Mouse (Mus musculus) cerebellum, postnatal 14 days (tissue): ENCODE results near the gene Dnase1l2.

Experiments
- DNase-seq, 2 experiments: peaks; one replicate each; pipeline ENCODE4 v3.0.0; 2021; ENCODE audit warnings: mixed read lengths in 2 of 2

Dnase1l2 gene

GRCm38 (mm10) chr17:24427170-24427557 is 15.7 kb downstream of the Dnase1l2 start:
- no peak for DNase-seq

- peak; percentile 97 for DNase-seq
These were observed 16.3 kb downstream of the Dnase1l2 start, which contains the start of gene Eci1 for GRCm38 (mm10) chr17:24426471-24427169. Gene Eci1 (plus strand): TSS chr17:24426641.

DNA sequence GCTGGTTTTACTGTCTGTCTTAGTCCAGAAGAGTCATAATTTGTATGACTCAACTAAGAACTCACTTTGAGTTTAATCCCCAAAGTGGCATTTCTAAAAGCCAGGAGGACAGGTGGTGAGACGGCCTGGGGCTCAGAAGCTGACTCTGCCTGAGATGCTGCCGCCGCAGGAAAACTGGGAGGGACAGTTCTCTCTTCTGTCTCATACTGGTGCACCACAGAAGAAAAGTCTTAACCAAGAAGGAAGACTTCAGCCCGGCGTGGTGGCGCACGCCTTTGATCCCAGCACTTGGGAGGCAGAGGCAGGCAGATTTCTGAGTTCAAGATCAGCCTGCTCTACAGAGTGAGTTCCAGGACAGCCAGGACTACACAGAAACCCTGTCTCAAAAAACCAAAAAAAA is 17.0 kb downstream of the Dnase1l2 start:
- peak; percentile 26 to 39 for DNase-seq

- DNase-seq: peak in 1 of 2 experiments; percentile 42
These were observed 17.6 kb downstream of the Dnase1l2 start for GRCm38 (mm10) chr17:24425326-24425725.

- no peak for DNase-seq
These were observed 18.4 kb downstream of the Dnase1l2 start for GRCm38 (mm10) chr17:24424489-24424888.

GRCm38 (mm10) chr17:24423114-24423513 is 19.8 kb downstream of the Dnase1l2 start:
- DNase-seq: no peak

- DNase-seq: no peak
These were observed 26.8 kb downstream of the Dnase1l2 start for GRCm38 (mm10) chr17:24416051-24416652.

- no peak for DNase-seq
These were observed 27.9 kb downstream of the Dnase1l2 start for GRCm38 (mm10) chr17:24415011-24415410.

DNA sequence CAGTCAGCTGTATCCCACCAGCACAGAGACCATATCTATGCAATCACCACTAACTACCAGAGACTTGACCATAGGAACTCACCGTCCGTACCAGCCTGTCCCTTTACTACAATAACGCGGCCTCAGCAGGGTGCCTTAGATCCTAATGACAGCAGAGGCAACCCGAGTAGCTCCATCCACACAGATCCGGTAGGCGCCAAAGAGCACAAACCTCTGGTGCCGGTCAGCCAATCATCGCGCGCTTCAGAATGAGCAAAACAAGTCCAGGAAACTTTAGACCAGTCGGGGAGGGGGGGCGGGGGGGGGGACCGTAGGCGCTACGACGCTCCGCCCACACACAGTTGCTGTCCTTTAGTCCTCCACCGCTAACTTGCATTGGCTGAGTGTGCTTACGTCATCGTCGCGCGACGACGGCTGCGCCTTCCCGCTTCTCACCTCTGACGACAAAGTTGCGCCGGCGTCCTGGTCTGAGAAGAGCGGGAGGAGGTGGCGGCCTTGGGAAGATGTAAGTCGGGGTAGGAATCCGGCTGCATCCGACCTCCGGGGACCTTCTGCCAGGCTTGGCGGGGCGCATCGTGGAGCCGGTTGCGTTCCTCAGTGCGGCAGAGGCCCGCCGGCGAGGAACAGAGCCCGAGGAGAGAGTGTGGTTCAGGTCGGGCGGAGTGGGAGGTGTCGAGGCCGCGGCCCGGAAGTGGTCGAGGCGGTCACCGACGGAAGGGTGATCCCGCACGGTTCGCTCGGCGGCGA is 28.5 kb downstream of the Dnase1l2 start, which contains the start of gene Rnps1:
Gene Rnps1, plus strand, starts transcription at position 336 of the 747 bp plus-strand sequence.
- DNase-seq: peak; percentile 97

DNA sequence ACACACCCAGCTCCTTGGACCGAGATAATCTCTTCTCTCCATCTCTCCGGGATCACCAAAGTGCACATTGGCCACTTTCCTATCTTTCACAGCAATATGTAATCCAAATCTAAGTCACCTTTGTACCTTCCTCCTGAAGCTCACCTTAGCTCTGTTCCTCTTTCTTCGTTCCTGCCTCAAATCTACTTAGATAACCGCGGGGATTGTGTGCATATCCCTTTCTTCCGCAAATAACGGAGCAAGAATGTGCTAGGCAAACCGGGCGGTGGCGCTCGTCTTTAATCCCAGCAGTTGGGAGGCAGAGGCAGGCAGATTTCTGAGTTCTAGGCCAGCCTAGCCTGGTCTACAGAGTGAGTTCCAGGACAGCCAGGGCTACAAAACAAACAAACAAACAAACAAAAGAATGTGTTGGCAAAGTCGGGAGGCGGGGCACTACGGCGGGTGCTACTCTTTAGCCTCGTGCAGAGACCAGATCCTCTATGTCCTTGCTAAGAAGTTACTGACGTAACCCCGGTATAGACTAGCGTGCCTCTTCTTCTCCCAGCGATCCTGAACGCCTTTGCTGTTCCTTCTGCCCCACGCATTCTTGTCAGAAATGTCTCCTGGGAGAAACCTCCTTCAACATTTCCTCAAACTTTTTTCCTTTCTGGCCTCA is 29.2 kb downstream of the Dnase1l2 start:
- peak in 1 of 2 experiments; percentile 33 for DNase-seq

DNA sequence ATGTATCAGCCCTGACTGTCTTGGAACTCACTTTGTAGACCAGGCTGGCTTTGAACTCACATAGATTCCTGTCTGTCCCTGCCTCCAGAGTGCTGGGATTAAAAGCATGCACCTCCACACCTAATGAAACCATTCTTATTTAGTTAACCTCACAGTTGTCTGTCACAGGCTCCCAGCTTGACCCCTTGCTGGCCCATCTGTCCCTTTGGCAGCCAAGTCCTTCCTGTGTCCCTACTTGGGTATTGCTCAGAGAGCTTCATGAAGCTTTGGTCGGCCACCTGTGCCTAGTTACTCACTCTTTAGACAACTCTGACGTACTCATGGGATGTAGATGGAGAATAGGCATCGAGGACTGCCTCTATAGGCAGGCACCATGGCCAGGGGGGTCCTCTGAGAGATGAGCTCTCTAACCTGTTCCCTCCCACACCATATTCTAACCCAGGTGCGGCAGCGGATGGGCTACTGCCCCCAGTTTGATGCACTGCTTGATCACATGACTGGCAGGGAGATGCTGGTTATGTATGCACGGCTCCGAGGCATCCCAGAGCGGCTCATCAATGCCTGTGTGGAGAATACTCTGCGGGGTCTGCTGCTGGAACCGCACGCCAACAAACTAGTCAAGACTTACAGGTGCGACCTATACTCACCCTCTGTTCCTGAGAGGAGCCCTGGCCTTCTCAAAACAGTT is 35.6 kb downstream of the Dnase1l2 start:
- DNase-seq: peak; percentile 58 to 72

DNA sequence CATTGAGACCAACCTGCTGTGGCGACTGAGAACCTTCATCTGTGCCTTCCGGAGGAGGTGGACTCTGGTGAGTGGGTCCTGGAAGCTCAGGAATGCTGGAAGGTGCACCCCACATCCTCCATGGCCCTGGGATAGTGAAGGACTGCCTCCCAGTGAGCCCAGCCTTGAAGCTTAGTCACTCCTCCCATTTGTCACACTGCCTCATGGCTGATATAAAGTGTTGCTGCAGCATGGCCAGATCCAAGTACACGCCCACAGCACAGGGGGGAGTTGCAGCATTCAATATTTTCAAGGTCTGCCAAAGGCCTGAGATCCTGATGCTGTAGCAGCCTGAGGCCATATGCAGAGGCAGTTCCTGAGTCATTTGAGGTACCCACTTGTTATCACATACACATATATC is 40.5 kb downstream of the Dnase1l2 start:
- no peak for DNase-seq

GRCm38 (mm10) chr17:24394456-24394855 is 48.4 kb downstream of the Dnase1l2 start:
- peak in 1 of 2 experiments; percentile 24 for DNase-seq

DNA sequence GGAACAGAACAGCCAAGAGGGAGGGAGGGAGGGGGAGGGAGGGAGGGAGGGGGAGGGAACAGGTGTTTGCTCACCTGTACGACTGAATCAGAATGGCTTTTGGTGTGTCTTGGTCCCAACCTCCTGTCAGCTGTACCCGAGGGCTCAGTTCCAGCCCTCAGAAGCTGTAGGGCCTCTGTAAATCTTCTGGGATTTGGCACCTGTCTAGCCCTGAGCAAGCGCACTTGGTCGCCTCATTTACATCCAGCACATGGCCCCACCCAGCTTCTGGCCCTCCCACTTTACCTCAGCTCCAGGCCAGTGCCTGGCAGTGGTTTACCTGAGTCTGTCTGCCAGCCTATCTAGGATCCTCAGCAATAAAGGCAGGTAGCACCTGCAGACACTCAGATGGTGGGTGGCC is 49.4 kb downstream of the Dnase1l2 start:
- DNase-seq: no peak

DNA sequence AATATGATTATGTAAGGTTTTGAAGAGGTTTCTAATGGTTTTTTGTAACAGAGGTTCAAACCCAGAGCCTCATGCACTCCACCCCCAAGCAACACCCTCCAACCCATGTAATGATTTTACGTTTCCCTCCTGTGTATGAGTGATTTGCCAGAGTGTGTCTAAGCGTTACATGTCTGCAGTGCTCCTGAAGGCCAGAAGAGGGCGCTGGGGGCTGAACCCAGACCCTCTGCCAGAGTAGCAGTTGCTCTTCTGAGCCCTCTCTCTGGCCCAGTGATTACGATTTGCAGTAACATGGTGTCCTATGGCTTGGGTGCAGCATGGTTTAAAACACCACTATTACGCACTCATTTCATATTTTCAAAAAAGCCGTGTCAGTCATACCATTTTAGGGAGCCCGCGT is 51.8 kb downstream of the Dnase1l2 start:
- DNase-seq: peak; percentile 53 to 69
